Mouse (Mus musculus) hindbrain, embryonic 13.5 days (tissue): ENCODE data around the gene Il2rg. TPM values are rescaled to one million over a fixed set of nuclear protein-coding genes. Genes with fewer than 3 reads are reported as not detected.

Experiments used
- ATAC-seq: fragments of 200-750 bp; cut with Nextera tagmentation; 2 replicates; pipeline ENCODE4 v1.8.0; 2017; ENCODE audit warnings: moderate TSS enrichment; ENCODE audit not compliant: low FRiP score
- H3K27ac ChIP-seq: fragments of 300-500 bp; sonication (generic); 2 replicates; pipeline ENCODE4 v1.5.1; 2015; ENCODE audit warnings: inconsistent platforms, mild to moderate bottlenecking, moderate library complexity
- H3K27me3 ChIP-seq: fragments of 300-500 bp; sonication (generic); 2 replicates; pipeline ENCODE4 v1.6.1; 2015; ENCODE audit warnings: mild to moderate bottlenecking, inconsistent platforms
- H3K36me3 ChIP-seq: fragments of 300-500 bp; sonication (generic); 2 replicates; pipeline ENCODE4 v1.6.1; 2015; ENCODE audit warnings: mild to moderate bottlenecking, inconsistent platforms
- H3K4me1 ChIP-seq: fragments of 300-500 bp; sonication (generic); replicated peaks from 2 replicates; pipeline ENCODE4 v1.6.1; 2015; ENCODE audit warnings: inconsistent platforms
- H3K4me2 ChIP-seq: fragments of 300-500 bp; sonication (generic); 2 replicates; pipeline ENCODE4 v1.6.1; 2015; ENCODE audit warnings: inconsistent platforms, mild to moderate bottlenecking, moderate library complexity
- H3K4me3 ChIP-seq: fragments of 300-500 bp; sonication (generic); 2 replicates; pipeline ENCODE4 v1.5.1; 2015; ENCODE audit warnings: mild to moderate bottlenecking, inconsistent platforms
- H3K9ac ChIP-seq: fragments of 300-500 bp; sonication (generic); 2 replicates; pipeline ENCODE4 v1.6.1; 2015; ENCODE audit warnings: mild to moderate bottlenecking, inconsistent platforms
- H3K9me3 ChIP-seq: fragments of 300-500 bp; sonication (generic); 2 replicates; pipeline ENCODE4 v1.6.1; 2016; ENCODE audit warnings: inconsistent platforms
- WGBS: fragments of 180-500 bp; shearing (Covaris S2); methylation state at CpG from one replicate; pipeline ENCODE4 v1.1.7; 2015; 5-methylcytosine and 5-hydroxymethylcytosine counted together
- polyA plus RNA-seq: library from polyadenylated mRNA; unstranded; fragments of >200 nt; fragmentation: Nextera tagmentation; extraction: Ambion mirVana; gene quantifications from 2 replicates; pipeline ENCODE4 v1.2.1, GENCODE M21; 2015

Gene Il2rg
- 5.4 and 6.2 TPM in 2 replicates for polyA plus RNA-seq

- Histone ChIP-seq H3K9ac (no peak within 1 kb of the TSS), H3K27me3 (peaks cover 8% of the 10 kb centered on the region; the same call in 1 of the 2 replicates), H3K4me1 (no peaks in the 10 kb centered on the region), H3K9me3 (no peaks in the 10 kb centered on the region), H3K4me3 (no peak within 1 kb of the TSS), H3K27ac (no peak within 1 kb of the TSS), H3K36me3 (no peaks in the 10 kb centered on the region), H3K4me2 (no peak within 1 kb of the TSS)
- no peak for ATAC-seq
- 73% methylated on average over 5 of the region's 5 CpGs for WGBS
Measured at GRCm38 (mm10) chrX:101268025-101268754, at the start of gene Il2rg. TSS of gene Il2rg (minus strand) at chrX:101268255.

- no peaks in the 10 kb centered on the region for H3K9me3 ChIP-seq
- no peaks in the 10 kb centered on the region for H3K27me3 ChIP-seq
- no peak overlapping the region for H3K27ac ChIP-seq
- ATAC-seq = peak; percentile 65; the same call in 1 of the 2 replicates
- 26% methylated on average over 6 of the region's 6 CpGs for WGBS
- H3K4me1 ChIP-seq = peaks cover 7% of the 10 kb centered on the region; the same call in 1 of the 2 replicates
- no peak overlapping the region for H3K4me3 ChIP-seq
- H3K36me3 ChIP-seq = peaks cover 55% of the 10 kb centered on the region
- no peak overlapping the region for H3K9ac ChIP-seq
- H3K4me2 ChIP-seq = no peak overlapping the region
Measured at GRCm38 (mm10) chrX:101313625-101314359, 45.7 kb upstream of the Il2rg start.

DNA sequence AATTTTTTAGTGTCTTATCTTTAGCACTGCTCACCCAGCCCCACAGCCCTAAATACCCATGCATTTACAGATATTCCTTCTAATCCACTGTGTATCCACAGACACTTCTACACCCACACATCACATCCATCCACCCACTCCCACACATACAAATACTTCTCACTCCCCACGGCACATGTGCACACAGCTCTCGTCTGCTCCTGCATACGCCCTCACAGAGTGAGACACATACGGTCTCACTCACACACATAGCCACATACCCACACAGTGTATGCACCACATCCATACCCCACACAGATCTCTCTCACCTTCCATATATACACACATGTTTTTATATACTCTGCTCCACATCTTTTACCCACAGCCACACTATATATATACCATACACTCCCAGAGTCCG is 41.2 kb upstream of the Il2rg start:
- Histone ChIP-seq H3K27me3 (no peaks in the 10 kb centered on the region), H3K4me2 (no peak overlapping the region), H3K9ac (no peak overlapping the region), H3K4me1 (peaks cover 12% of the 10 kb centered on the region), H3K27ac (no peak overlapping the region), H3K36me3 (peaks cover 43% of the 10 kb centered on the region), H3K9me3 (no peaks in the 10 kb centered on the region), H3K4me3 (no peak overlapping the region)
- ATAC-seq = no peak
- WGBS = 90% methylated on average over 5 of the region's 5 CpGs

DNA sequence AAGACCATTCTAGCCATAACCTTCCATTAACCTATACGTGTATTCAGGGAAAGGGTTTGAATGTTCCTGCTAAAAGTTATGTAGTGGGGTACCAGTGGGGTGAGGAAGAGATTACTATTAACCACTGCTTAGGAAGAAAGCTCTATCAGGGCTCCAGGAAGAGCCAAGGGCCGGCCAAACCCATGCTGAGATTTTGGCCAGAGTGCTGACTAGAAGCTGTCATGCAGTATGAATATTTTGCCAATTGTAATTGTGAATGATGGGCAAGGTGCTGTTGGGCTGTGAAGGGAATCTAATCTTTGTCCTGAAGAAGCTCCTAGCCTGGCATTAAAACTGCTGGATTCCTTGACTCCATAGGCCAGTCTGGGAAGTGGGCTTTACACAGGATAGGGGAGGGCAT is 36.6 kb upstream of the Il2rg start:
- Histone ChIP-seq H3K4me3 (no peak overlapping the region), H3K27me3 (peaks cover 2% of the 10 kb centered on the region; the same call in 1 of the 2 replicates), H3K27ac (no peak overlapping the region), H3K9ac (no peak overlapping the region), H3K4me2 (no peak overlapping the region), H3K4me1 (peaks cover 39% of the 10 kb centered on the region), H3K36me3 (peaks cover 20% of the 10 kb centered on the region), H3K9me3 (no peaks in the 10 kb centered on the region)
- WGBS = 37% methylated on average over 2 of the region's 2 CpGs
- no peak for ATAC-seq

DNA sequence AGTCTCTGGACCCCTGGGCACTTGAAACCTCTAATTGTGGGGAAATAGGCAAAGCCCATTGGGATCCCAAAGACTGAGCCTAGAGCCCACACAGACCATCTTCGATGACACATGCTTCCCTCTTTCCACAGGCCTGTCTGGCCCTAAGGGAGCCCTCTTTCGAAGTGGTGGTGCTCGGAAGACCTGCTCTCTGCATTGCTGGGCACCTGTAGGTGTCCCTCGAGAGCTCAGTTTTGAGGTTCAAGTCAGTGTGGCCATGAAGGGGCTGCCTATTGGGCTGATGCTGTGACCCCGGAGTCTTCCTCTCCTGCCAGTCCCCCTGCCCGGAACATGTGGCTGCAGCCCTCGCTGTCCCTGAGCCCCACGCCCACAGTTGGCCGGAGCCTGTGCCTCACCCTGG is 33.6 kb upstream of the Il2rg start:
- peaks cover 4% of the 10 kb centered on the region; the same call in 1 of the 2 replicates for H3K27me3 ChIP-seq
- ATAC-seq = no peak
- no peaks in the 10 kb centered on the region for H3K9me3 ChIP-seq
- H3K9ac ChIP-seq = peak overlapping the region; percentile 82
- peaks cover 39% of the 10 kb centered on the region for H3K4me1 ChIP-seq
- H3K4me3 ChIP-seq = peak overlapping the region; percentile 56
- peak overlapping the region; percentile 89; the same call in 1 of the 2 replicates for H3K27ac ChIP-seq
- 59% methylated on average over 9 of the region's 9 CpGs for WGBS
- H3K4me2 ChIP-seq = peak overlapping the region; percentile 64
- H3K36me3 ChIP-seq = peaks cover 13% of the 10 kb centered on the region

- H3K27me3 ChIP-seq = peaks cover 6% of the 10 kb centered on the region; the same call in 1 of the 2 replicates
- peak overlapping the region; percentile 56 for H3K4me3 ChIP-seq
- 21% methylated on average over 13 of the region's 13 CpGs for WGBS
- H3K36me3 ChIP-seq = peaks cover 19% of the 10 kb centered on the region
- H3K9me3 ChIP-seq = no peaks in the 10 kb centered on the region
- peak overlapping the region; percentile 89 for H3K27ac ChIP-seq
- H3K4me1 ChIP-seq = peaks cover 39% of the 10 kb centered on the region
- peak overlapping the region; percentile 64 for H3K4me2 ChIP-seq
- peak overlapping the region; percentile 82 for H3K9ac ChIP-seq
- ATAC-seq = peak; percentile 57
Measured at GRCm38 (mm10) chrX:101300427-101301030, 32.5 kb upstream of the Il2rg start.

- H3K27me3 ChIP-seq = peaks cover 6% of the 10 kb centered on the region; the same call in 1 of the 2 replicates
- ATAC-seq = peak; percentile 61
- H3K9ac ChIP-seq = peak overlapping the region; percentile 82
- H3K27ac ChIP-seq = peak overlapping the region; percentile 89
- no peaks in the 10 kb centered on the region for H3K9me3 ChIP-seq
- H3K4me3 ChIP-seq = peak overlapping the region; percentile 56
- peaks cover 37% of the 10 kb centered on the region for H3K4me1 ChIP-seq
- peaks cover 19% of the 10 kb centered on the region for H3K36me3 ChIP-seq
- 12% methylated on average over 9 of the region's 13 CpGs for WGBS
- H3K4me2 ChIP-seq = peak overlapping the region; percentile 64
Measured at GRCm38 (mm10) chrX:101299473-101300426, 31.7 kb upstream of the Il2rg start.

DNA sequence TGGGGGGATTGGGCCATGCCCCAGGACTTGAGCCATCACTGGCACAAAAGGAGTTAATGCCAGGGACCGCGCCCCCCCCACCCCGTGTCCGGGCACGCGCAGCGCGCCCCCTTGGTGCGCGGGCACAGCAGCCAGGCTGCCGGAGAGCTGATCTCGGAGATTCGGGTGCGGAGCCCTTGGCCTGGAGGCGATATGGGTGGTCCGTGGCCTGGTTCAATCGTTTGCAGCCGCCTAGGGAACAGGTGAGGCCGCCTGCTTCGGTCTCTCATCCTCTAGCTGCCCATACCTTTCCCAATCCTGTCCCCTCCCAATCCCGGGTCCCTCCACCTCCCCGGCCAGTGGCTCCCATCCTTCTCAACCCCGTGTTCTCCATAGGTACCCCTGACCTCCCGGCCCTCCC is 31.0 kb upstream of the Il2rg start, which contains the start of gene Nlgn3:
TSS of gene Nlgn3 (plus strand) at position 114 of the 400 bp plus-strand sequence.
- Histone ChIP-seq H3K27ac (peak within 1 kb of the TSS; percentile 89), H3K4me2 (peak within 1 kb of the TSS; percentile 64), H3K36me3 (peaks cover 20% of the 10 kb centered on the region), H3K9ac (peak within 1 kb of the TSS; percentile 82), H3K4me3 (peak within 1 kb of the TSS; percentile 56), H3K27me3 (peaks cover 6% of the 10 kb centered on the region; the same call in 1 of the 2 replicates), H3K4me1 (peaks cover 31% of the 10 kb centered on the region), H3K9me3 (no peaks in the 10 kb centered on the region)
- 25% methylated on average over 8 of the region's 24 CpGs for WGBS
- ATAC-seq = peak; percentile 38

- Histone ChIP-seq H3K27me3 (no peaks in the 10 kb centered on the region), H3K9ac (no peak overlapping the region), H3K36me3 (peaks cover 71% of the 10 kb centered on the region), H3K4me3 (no peak overlapping the region), H3K4me1 (no peaks in the 10 kb centered on the region), H3K27ac (no peak overlapping the region), H3K4me2 (no peak overlapping the region), H3K9me3 (no peaks in the 10 kb centered on the region)
- WGBS = 93% methylated on average over 10 of the region's 10 CpGs
- ATAC-seq = no peak
Measured at GRCm38 (mm10) chrX:101290111-101290510, 22.1 kb upstream of the Il2rg start.

- Histone ChIP-seq H3K4me3 (no peak overlapping the region), H3K4me2 (no peak overlapping the region), H3K9me3 (no peaks in the 10 kb centered on the region), H3K4me1 (no peaks in the 10 kb centered on the region), H3K27ac (no peak overlapping the region), H3K36me3 (peaks cover 78% of the 10 kb centered on the region), H3K27me3 (no peaks in the 10 kb centered on the region), H3K9ac (no peak overlapping the region)
- ATAC-seq = no peak
- 91% methylated on average over 7 of the region's 7 CpGs for WGBS
Measured at GRCm38 (mm10) chrX:101289037-101289436, 21.0 kb upstream of the Il2rg start.

DNA sequence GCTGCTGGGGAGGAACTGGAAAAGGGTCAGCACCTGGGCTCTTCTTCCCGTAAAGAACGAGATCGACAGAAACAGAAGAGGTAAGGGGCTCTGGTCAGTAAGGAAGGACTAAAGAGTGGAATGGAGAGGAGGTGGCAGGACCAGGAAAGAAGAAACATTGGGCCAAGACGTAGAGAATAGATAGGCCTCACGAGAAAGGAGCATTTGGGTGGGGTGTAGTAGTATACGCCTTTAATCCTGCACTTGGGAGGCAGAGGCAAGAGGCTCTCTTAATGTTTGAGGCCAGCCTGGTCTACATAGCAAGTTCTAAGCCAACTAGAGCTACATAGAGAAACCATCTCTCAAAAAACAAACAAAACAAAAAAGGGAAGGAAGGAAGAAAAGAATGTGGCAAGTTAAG is 20.4 kb upstream of the Il2rg start:
- Histone ChIP-seq H3K9ac (no peak overlapping the region), H3K27ac (no peak overlapping the region), H3K36me3 (peaks cover 78% of the 10 kb centered on the region), H3K4me3 (no peak overlapping the region), H3K4me1 (no peaks in the 10 kb centered on the region), H3K4me2 (no peak overlapping the region), H3K27me3 (no peaks in the 10 kb centered on the region), H3K9me3 (no peaks in the 10 kb centered on the region)
- ATAC-seq = no peak
- 93% methylated on average over 6 of the region's 6 CpGs for WGBS
